Mouse (Mus musculus): ENCODE data around the gene Nek3.

- TF ChIP-seq CTCF (IDR thresholded peaks at IDR 0.05; ENCODE audit: extremely low read depth, insufficient read depth, insufficient read length, insufficient replicate concordance): no peak
- no peak for TF ChIP-seq POLR2A (IDR thresholded peaks at IDR 0.05; ENCODE audit: low read depth, low read length)
Observed at GRCm38 (mm10) chr8:22134078-22134749, 32.0 kb downstream of the Nek3 start.

Measured in spleen, adult 2 months (tissue).